Mouse (Mus musculus): ENCODE results near the gene Cd3eap. TPM values are rescaled to one million over a fixed set of nuclear protein-coding genes. Genes with fewer than 3 reads are reported as not detected.

Gene Cd3eap
- polyA plus RNA-seq, 1 experiment from 2014 or later: 28.0 TPM

DNA sequence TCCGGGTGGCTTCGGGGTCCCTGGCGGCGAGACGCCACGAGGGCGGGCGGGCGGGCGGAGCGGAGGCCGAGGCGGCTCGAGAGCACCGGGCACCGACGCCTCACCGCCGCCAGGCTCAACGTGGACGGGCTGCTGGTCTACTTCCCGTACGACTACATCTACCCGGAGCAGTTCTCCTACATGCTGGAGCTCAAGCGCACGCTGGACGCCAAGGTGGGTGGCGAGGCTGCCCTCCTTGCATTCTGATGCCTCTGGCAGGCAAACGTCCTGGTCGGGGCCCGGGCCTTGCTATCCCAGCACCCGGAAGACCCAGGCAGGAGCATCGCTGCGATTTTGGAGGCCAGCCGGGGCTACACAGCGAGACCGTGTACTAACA lies 22.9 kb upstream of the Cd3eap start:
- Histone ChIP-seq H3K27ac (peak overlapping the region; percentile 64; the same call in 1 of the 2 replicates), H3K4me1 (peaks cover 12% of the 10 kb centered on the region), H3K9me3 (no peaks in the 10 kb centered on the region), H3K4me2 (replicated peaks) (peak overlapping the region; percentile 88), H3K27me3 (no peaks in the 10 kb centered on the region), H3K4me3 (peak overlapping the region; percentile 94), H3K9ac (peak overlapping the region; percentile 91), H3K36me3 (peaks cover 36% of the 10 kb centered on the region)
- under 1% methylated on average over 22 of the region's 37 CpGs for whole genome bisulfite sequencing
- ATAC-seq (ENCODE audit: insufficient number of reproducible peaks, insufficient read depth, low FRiP score, low TSS enrichment): peak; percentile 47; the same call in 1 of the 2 replicates

GRCm38 (mm10) chr7:19381377-19382165 lies 22.3 kb upstream of the Cd3eap start, which contains the start of gene Ercc2:
TSS of gene Ercc2 (plus strand) at chr7:19382010.
- no peaks in the 10 kb centered on the region for H3K9me3 ChIP-seq
- 8% methylated on average over 38 of the region's 48 CpGs for WGBS
- peaks cover 30% of the 10 kb centered on the region for H3K36me3 ChIP-seq
- H3K27ac ChIP-seq: peak within 1 kb of the TSS; percentile 64; the same call in 1 of the 2 replicates
- H3K4me2 ChIP-seq (replicated peaks): peak within 1 kb of the TSS; percentile 88
- H3K9ac ChIP-seq: peak within 1 kb of the TSS; percentile 91
- H3K4me1 ChIP-seq: peaks cover 12% of the 10 kb centered on the region
- H3K4me3 ChIP-seq: peak within 1 kb of the TSS; percentile 94
- peak; percentile 90 for ATAC-seq (ENCODE audit: insufficient number of reproducible peaks, insufficient read depth, low FRiP score, low TSS enrichment)
- no peaks in the 10 kb centered on the region for H3K27me3 ChIP-seq

GRCm38 (mm10) chr7:19378049-19378448 lies 18.8 kb upstream of the Cd3eap start:
- Histone ChIP-seq H3K27me3 (no peaks in the 10 kb centered on the region), H3K9ac (no peak overlapping the region), H3K36me3 (no peaks in the 10 kb centered on the region), H3K9me3 (no peaks in the 10 kb centered on the region), H3K4me3 (no peak overlapping the region), H3K4me2 (replicated peaks) (no peak overlapping the region), H3K27ac (no peak overlapping the region), H3K4me1 (peaks cover 6% of the 10 kb centered on the region)
- no peak for ATAC-seq (ENCODE audit: insufficient number of reproducible peaks, insufficient read depth, low FRiP score, low TSS enrichment)
- WGBS: 80% methylated on average over 8 of the region's 8 CpGs

GRCm38 (mm10) chr7:19376019-19376418 lies 16.7 kb upstream of the Cd3eap start:
- H3K4me2 ChIP-seq (replicated peaks): no peak overlapping the region
- no peak for ATAC-seq (ENCODE audit: insufficient number of reproducible peaks, insufficient read depth, low FRiP score, low TSS enrichment)
- no peaks in the 10 kb centered on the region for H3K36me3 ChIP-seq
- no peaks in the 10 kb centered on the region for H3K27me3 ChIP-seq
- H3K9me3 ChIP-seq: no peaks in the 10 kb centered on the region
- H3K4me1 ChIP-seq: no peaks in the 10 kb centered on the region
- WGBS: 86% methylated on average over 4 of the region's 4 CpGs
- H3K4me3 ChIP-seq: no peak overlapping the region
- no peak overlapping the region for H3K9ac ChIP-seq
- no peak overlapping the region for H3K27ac ChIP-seq

DNA sequence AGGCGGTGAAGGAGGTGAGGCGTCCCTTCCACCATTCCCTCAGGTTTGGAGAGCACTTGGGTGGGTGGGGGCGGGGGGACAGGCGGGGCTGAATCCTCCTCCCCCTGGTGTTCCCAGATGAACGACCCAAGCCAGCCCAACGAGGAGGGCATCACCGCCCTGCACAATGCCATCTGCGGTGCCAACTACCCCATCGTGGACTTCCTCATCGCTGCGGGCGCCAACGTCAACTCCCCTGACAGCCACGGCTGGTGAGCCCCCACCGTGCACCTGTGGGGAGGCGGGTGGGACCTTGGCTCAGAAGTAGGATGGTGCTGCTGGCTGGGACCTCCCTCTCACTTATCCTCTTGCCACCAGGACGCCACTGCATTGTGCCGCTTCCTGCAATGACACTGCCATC lies 16.1 kb upstream of the Cd3eap start:
- no peak overlapping the region for H3K4me2 ChIP-seq (replicated peaks)
- no peaks in the 10 kb centered on the region for H3K4me1 ChIP-seq
- H3K27me3 ChIP-seq: no peaks in the 10 kb centered on the region; the same call in 1 of the 2 replicates
- no peaks in the 10 kb centered on the region for H3K9me3 ChIP-seq
- H3K27ac ChIP-seq: no peak overlapping the region
- WGBS: 74% methylated on average over 18 of the region's 18 CpGs
- H3K36me3 ChIP-seq: no peaks in the 10 kb centered on the region
- H3K4me3 ChIP-seq: no peak overlapping the region
- H3K9ac ChIP-seq: 0 out of 2 replicates have a peak overlapping the region, but pooled peaks have one; percentile 16
- no peak for ATAC-seq (ENCODE audit: insufficient number of reproducible peaks, insufficient read depth, low FRiP score, low TSS enrichment)

DNA sequence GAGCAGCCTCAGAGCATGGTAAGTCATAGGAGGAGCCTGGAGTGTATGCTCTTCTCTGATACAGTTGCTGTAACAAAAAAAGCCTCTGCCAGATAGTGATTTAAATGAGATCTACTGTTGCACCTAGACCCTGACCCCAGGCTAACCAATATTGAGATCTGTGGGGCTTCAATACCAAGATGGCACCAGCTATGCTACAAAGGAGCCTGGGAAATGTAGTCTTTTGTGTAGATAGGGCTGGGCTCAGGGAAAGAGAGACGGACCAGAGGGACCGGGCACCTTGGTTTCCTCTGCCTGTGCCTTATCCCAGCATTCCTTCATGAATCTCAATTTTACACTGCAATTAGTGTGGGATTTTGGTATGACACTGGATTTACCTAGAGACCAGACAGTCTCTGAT lies 14.1 kb upstream of the Cd3eap start:
- 86% methylated on average over 2 of the region's 2 CpGs for WGBS
- Histone ChIP-seq H3K4me2 (replicated peaks) (no peak overlapping the region), H3K27ac (no peak overlapping the region), H3K9me3 (no peaks in the 10 kb centered on the region), H3K4me1 (0 out of 2 replicates have a peak, but pooled peaks cover 5% of the 10 kb centered on the region), H3K4me3 (no peak overlapping the region), H3K27me3 (peaks cover 17% of the 10 kb centered on the region), H3K36me3 (no peaks in the 10 kb centered on the region), H3K9ac (no peak overlapping the region)
- no peak for ATAC-seq (ENCODE audit: insufficient number of reproducible peaks, insufficient read depth, low FRiP score, low TSS enrichment)

- no peaks in the 10 kb centered on the region for H3K36me3 ChIP-seq
- no peaks in the 10 kb centered on the region for H3K9me3 ChIP-seq
- no peak overlapping the region for H3K27ac ChIP-seq
- peaks cover 18% of the 10 kb centered on the region for H3K27me3 ChIP-seq
- H3K4me2 ChIP-seq (replicated peaks): peak overlapping the region; percentile 71
- ATAC-seq (ENCODE audit: insufficient number of reproducible peaks, insufficient read depth, low FRiP score, low TSS enrichment): peak; percentile 7; the same call in 1 of the 2 replicates
- WGBS: 10% methylated on average over 46 of the region's 46 CpGs
- peak overlapping the region; percentile 34; the same call in 1 of the 2 replicates for H3K9ac ChIP-seq
- H3K4me1 ChIP-seq: 0 out of 2 replicates have a peak, but pooled peaks cover 5% of the 10 kb centered on the region
- peak overlapping the region; percentile 39 for H3K4me3 ChIP-seq
Observed at GRCm38 (mm10) chr7:19369823-19370425, 10.6 kb upstream of the Cd3eap start.

GRCm38 (mm10) chr7:19368380-19368779 lies 9.1 kb upstream of the Cd3eap start:
- Histone ChIP-seq H3K9ac (no peak overlapping the region), H3K27me3 (peaks cover 20% of the 10 kb centered on the region), H3K4me2 (replicated peaks) (no peak overlapping the region), H3K4me3 (no peak overlapping the region), H3K27ac (no peak overlapping the region), H3K36me3 (no peaks in the 10 kb centered on the region), H3K4me1 (0 out of 2 replicates have a peak, but pooled peaks cover 5% of the 10 kb centered on the region), H3K9me3 (no peaks in the 10 kb centered on the region)
- 19% methylated on average over 16 of the region's 16 CpGs for WGBS
- no peak for ATAC-seq (ENCODE audit: insufficient number of reproducible peaks, insufficient read depth, low FRiP score, low TSS enrichment)

GRCm38 (mm10) chr7:19365376-19365775 lies 6.1 kb upstream of the Cd3eap start:
- H3K27ac ChIP-seq: no peak overlapping the region
- 72% methylated on average over 4 of the region's 4 CpGs for WGBS
- ATAC-seq (ENCODE audit: insufficient number of reproducible peaks, insufficient read depth, low FRiP score, low TSS enrichment): no peak
- H3K9me3 ChIP-seq: no peaks in the 10 kb centered on the region
- no peak overlapping the region for H3K9ac ChIP-seq
- H3K4me3 ChIP-seq: no peak overlapping the region
- no peak overlapping the region for H3K4me2 ChIP-seq (replicated peaks)
- H3K4me1 ChIP-seq: peaks cover 16% of the 10 kb centered on the region
- H3K27me3 ChIP-seq: peaks cover 32% of the 10 kb centered on the region
- no peaks in the 10 kb centered on the region for H3K36me3 ChIP-seq

DNA sequence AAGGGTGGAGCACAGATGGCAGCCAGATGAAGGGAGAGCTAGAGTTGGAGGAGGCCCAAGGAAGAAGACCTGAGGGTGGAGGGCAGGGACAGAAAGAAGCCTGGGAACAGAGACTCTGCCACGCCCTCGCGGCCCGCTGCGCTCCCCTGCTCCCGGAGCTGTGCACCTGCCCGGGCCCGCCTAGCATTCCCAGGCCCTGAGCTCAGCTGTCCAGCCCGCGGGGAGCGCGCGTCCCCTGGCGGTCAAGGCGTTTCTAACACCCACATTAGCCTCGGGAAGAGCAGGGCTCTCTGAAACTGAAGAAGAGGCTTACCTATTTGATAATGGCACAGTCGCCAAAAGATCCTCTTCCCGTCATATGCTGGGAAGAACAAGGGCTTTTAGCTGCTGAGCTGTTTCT lies 4.6 kb upstream of the Cd3eap start:
- no peak overlapping the region for H3K27ac ChIP-seq
- no peaks in the 10 kb centered on the region for H3K9me3 ChIP-seq
- H3K27me3 ChIP-seq: peaks cover 21% of the 10 kb centered on the region
- no peak overlapping the region for H3K4me3 ChIP-seq
- H3K4me1 ChIP-seq: peaks cover 12% of the 10 kb centered on the region
- peak; percentile 11; the same call in 1 of the 2 replicates for ATAC-seq (ENCODE audit: insufficient number of reproducible peaks, insufficient read depth, low FRiP score, low TSS enrichment)
- H3K9ac ChIP-seq: no peak overlapping the region
- WGBS: 1% methylated on average over 18 of the region's 18 CpGs
- H3K36me3 ChIP-seq: no peaks in the 10 kb centered on the region
- H3K4me2 ChIP-seq (replicated peaks): no peak overlapping the region

GRCm38 (mm10) chr7:19362276-19362675 lies 3.0 kb upstream of the Cd3eap start:
- Histone ChIP-seq H3K27ac (no peak overlapping the region), H3K9me3 (no peaks in the 10 kb centered on the region), H3K27me3 (peaks cover 15% of the 10 kb centered on the region), H3K4me3 (no peak overlapping the region), H3K36me3 (peaks cover 8% of the 10 kb centered on the region), H3K9ac (no peak overlapping the region), H3K4me2 (replicated peaks) (peak overlapping the region; percentile 89), H3K4me1 (peaks cover 28% of the 10 kb centered on the region)
- no peak for ATAC-seq (ENCODE audit: insufficient number of reproducible peaks, insufficient read depth, low FRiP score, low TSS enrichment)
- WGBS: 37% methylated on average over 4 of the region's 4 CpGs

DNA sequence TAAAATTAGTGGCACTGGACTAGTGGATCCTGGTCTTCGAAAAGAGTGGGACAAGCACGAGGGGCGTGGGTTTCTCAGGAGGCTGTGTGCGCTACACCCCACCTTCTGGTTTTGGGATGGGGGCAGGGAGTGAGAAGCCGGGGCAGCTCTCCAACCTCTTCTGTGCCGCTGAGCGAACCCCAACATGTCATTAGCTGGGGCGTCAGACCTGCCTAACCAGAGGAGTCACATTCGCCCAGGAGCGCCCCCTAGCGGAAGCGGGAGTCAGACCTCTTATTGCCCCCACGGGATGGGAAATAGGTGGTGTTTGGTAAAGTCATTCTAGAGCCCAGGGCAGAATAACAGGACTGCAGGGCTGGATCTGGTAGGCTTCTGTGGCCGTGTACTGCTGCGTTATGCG lies 2.4 kb upstream of the Cd3eap start:
- 13% methylated on average over 16 of the region's 16 CpGs for WGBS

More for the DNA sequence above, 2.4 kb upstream of the Cd3eap start:
- Histone ChIP-seq H3K27ac (no peak overlapping the region), H3K27me3 (peaks cover 15% of the 10 kb centered on the region), H3K4me2 (replicated peaks) (peak overlapping the region; percentile 89), H3K36me3 (peaks cover 13% of the 10 kb centered on the region), H3K4me3 (peak overlapping the region; percentile 68), H3K9me3 (no peaks in the 10 kb centered on the region), H3K4me1 (peaks cover 28% of the 10 kb centered on the region), H3K9ac (peak overlapping the region; percentile 54)
- no peak for ATAC-seq (ENCODE audit: insufficient number of reproducible peaks, insufficient read depth, low FRiP score, low TSS enrichment)
